Mouse (Mus musculus) hematopoietic stem cell, adult 5-6 weeks (primary cell): ENCODE measurements around the gene Rps6ka5. TPM values are rescaled to one million over a fixed set of nuclear protein-coding genes. Genes with fewer than 3 reads are reported as not detected.
A peak's percentile ranks its signal among the peaks of the same experiment; 100 is the strongest.

Experiments
- ATAC-seq, 2 experiments: fragments of 125-278 bp in 1 of 2; replicated peaks in 1 of 2; 2 replicates each; pipeline ENCODE4 v1.8.0; 2016 to 2017; ENCODE audit warnings: inconsistent platforms in 2 of 2, mild to moderate bottlenecking in 2 of 2, moderate number of reproducible peaks in 2 of 2, low read depth in 1 of 2, moderate TSS enrichment in 1 of 2; ENCODE audit not compliant: low FRiP score in 2 of 2, poor library complexity in 2 of 2, severe bottlenecking in 2 of 2, insufficient read depth in 1 of 2, low TSS enrichment in 1 of 2
- total RNA-seq: library from RNA; stranded (forward); fragments of 172-1452, 232-1000 nt; gene quantifications from 2 replicates; pipeline ENCODE4 v1.2.3, GENCODE M21; 2017

The Rps6ka5 gene
- 67.8 and 70.4 TPM in 2 replicates for total RNA-seq

GRCm38 (mm10) chr12:100726651-100727050 is at the start of gene Rps6ka5:
Gene Rps6ka5 (minus strand): TSS chr12:100726983.
- no peak for ATAC-seq

- ATAC-seq, result peak; percentile 48 to 54
Observed at GRCm38 (mm10) chr12:100775911-100776581, 49.3 kb upstream of the Rps6ka5 start.

GRCm38 (mm10) chr12:100775291-100775690 is 48.5 kb upstream of the Rps6ka5 start:
- ATAC-seq, result no peak

GRCm38 (mm10) chr12:100774756-100775155 is 48.0 kb upstream of the Rps6ka5 start:
- no peak for ATAC-seq

GRCm38 (mm10) chr12:100772230-100772984 is 45.6 kb upstream of the Rps6ka5 start:
- no peak for ATAC-seq

GRCm38 (mm10) chr12:100770765-100771164 is 44.0 kb upstream of the Rps6ka5 start:
- no peak for ATAC-seq

GRCm38 (mm10) chr12:100769871-100770270 is 43.1 kb upstream of the Rps6ka5 start:
- ATAC-seq, result no peak

GRCm38 (mm10) chr12:100764329-100765018 is 37.7 kb upstream of the Rps6ka5 start:
- peak; percentile 48 to 53; a peak in 3 of 4 replicates for ATAC-seq

GRCm38 (mm10) chr12:100762663-100763425 is 36.1 kb upstream of the Rps6ka5 start:
- no peak for ATAC-seq

GRCm38 (mm10) chr12:100757427-100757826 is 30.6 kb upstream of the Rps6ka5 start:
- no peak for ATAC-seq

- no peak for ATAC-seq
Observed at GRCm38 (mm10) chr12:100753716-100754115, 26.9 kb upstream of the Rps6ka5 start.

- ATAC-seq, result peak; percentile 27 to 48; a peak in 3 of 4 replicates
Observed at GRCm38 (mm10) chr12:100752977-100753376, 26.2 kb upstream of the Rps6ka5 start.

GRCm38 (mm10) chr12:100742468-100742867 is 15.7 kb upstream of the Rps6ka5 start:
- no peak for ATAC-seq

GRCm38 (mm10) chr12:100740313-100740712 is 13.5 kb upstream of the Rps6ka5 start:
- no peak for ATAC-seq

GRCm38 (mm10) chr12:100739011-100739570 is 12.3 kb upstream of the Rps6ka5 start:
- no peak for ATAC-seq

- ATAC-seq, result no peak
Observed at GRCm38 (mm10) chr12:100738498-100738897, 11.7 kb upstream of the Rps6ka5 start.

GRCm38 (mm10) chr12:100735581-100735980 is 8.8 kb upstream of the Rps6ka5 start:
- ATAC-seq, result no peak
